Mouse (Mus musculus) ovary, adult 18-20 months (tissue): ENCODE data around the gene Nol4l.

ENCODE experiments used
- DNase-seq: peaks from one replicate; pipeline ENCODE4 v3.0.0; 2022; ENCODE audit warnings: low spot score, mixed read lengths

Gene Nol4l

DNA sequence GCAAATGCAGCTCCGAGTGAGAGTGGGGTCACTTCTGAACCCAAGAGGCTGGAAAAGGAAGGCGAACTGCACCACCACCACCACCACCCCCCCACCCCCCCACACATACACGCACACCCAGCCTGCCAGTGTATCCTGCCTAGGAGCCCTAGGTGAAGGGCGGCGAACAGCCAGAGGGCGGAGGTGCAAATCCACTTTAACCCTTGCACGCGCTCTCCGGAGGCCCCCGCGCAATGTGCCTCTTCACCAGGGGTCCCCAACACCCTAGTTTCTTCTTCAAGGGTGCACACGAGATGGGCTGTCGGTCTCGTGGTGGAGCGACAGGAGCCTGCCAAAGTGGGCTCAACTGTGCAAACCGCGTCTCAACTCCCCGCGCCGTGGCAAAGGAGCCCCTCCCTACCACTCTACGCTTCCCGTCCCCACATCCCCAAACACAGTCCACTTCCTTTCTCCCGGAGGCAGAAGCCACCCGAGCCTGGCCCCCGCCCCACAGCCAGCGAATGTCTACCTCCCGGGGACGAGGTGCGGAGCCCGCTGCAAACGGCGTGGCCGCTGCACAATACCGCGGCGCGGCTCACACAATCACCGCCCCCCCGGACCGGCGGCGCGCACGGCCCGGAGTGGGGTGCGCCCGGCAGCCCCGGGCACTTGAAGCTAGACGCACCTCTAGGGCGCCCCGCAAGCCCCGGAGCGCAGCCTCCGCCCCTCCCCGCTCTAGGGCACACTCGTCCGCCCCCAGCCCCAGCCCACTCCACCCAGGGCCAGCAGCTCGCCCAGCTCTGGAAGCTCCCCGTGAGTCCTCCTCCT is 86.1 kb downstream of the Nol4l start:
- DNase-seq = no peak

DNA sequence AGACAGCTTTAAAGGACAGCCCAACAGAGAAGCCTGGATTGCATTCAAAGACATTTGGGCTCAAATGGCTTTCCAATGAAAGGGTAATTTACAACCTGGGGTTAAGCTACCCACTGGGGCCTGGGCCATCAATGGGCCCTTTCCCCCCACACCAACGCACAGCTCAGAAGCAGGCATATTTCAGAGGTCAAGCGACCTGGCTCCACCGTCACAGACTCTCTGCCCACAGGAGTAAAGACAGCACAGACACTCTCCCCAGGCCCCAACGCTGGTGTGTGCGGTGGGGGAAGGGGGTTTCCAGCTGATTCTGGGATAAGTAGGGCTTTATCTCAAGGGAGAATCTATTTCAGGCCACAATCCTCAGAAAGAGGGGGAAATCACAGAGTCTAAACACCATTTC is 87.1 kb downstream of the Nol4l start:
- DNase-seq = no peak

DNA sequence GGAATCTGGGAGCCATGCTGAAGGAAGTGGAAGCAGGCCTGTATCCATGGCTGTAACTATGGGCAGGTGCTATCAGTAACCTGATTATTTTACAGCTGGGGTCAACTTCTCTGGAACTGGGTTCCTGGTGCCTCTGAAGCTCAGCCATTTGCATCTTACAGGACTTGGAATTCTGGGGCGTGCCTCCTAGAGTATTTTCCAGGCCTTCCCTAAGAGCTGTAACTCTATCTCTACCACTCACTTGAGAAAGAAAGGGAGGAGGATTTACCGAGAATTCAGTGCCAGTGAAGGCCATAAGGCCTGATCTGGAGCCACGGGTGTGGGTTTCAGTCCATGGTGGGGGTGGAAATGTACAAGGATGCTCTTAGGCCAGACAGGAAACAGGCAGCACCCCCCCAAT is 88.5 kb downstream of the Nol4l start:
- DNase-seq = no peak

DNA sequence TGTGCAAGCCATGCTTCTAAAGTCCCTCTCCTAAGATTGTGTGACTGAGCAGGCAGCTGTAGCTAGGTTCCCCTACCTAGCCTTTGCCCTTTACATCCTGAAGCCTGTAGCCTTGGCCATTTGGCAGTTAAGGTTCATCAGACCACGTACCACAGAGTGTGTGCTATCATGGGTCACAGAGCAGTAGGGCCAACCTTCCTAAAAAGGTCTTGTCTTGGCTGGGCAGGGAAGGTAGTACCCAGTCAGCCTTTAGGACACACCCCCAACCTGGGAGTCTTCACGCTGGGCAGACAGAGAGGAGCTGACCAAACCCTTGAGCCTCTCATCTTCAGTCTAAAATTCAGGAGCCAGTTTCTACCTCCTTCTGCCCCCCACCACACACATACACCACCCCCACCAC is 89.0 kb downstream of the Nol4l start:
- DNase-seq = no peak

DNA sequence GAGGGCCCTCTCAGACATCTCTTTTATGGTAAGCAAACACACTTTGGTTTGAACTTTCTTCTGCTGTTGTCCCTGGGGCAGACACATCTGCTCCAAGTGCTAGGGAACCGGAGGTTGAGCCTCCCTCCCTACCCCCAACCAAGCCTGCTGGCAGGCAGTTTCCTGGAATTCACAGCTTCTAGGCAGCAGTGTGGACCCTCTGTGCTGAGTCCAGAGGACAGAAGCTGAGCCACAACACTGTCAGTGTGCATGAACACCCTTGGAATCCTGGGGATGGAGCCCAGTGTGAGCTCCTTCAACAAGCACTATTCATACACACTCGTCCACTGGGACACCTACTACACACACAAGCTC is 92.5 kb downstream of the Nol4l start:
- no peak for DNase-seq

DNA sequence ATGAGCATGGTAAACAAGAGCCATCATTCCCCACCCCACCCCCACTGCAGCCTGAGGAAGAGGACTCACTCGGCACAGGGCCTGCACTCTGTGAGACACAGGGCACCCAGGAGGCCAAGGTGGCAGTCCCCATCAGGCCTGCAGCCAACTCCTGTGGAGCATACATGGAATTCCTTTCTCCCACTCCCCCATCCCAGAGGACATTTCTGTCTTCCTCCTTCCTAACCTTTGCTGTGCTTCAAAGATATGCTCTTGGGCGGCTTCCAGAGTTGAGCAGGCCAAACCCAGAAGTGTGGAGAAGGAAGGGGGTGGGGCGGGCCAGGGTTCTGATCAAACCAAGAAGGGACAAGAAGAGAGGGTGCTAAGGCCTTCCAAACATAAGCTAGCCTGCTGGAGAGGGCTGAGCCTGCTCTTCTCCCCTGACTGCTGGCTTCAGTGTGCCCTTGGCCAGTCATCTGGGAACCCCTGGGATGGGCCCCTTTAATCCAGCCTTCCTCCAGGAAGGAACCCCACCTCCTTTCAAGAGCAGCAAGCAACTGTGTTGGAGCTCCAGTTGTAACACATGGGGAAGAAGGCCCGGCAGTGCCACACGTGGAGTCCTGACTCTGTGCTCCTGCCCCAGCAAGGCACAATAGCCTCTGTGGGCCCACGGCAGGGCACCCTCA is 93.0 kb downstream of the Nol4l start:
- DNase-seq = peak; percentile 74

DNA sequence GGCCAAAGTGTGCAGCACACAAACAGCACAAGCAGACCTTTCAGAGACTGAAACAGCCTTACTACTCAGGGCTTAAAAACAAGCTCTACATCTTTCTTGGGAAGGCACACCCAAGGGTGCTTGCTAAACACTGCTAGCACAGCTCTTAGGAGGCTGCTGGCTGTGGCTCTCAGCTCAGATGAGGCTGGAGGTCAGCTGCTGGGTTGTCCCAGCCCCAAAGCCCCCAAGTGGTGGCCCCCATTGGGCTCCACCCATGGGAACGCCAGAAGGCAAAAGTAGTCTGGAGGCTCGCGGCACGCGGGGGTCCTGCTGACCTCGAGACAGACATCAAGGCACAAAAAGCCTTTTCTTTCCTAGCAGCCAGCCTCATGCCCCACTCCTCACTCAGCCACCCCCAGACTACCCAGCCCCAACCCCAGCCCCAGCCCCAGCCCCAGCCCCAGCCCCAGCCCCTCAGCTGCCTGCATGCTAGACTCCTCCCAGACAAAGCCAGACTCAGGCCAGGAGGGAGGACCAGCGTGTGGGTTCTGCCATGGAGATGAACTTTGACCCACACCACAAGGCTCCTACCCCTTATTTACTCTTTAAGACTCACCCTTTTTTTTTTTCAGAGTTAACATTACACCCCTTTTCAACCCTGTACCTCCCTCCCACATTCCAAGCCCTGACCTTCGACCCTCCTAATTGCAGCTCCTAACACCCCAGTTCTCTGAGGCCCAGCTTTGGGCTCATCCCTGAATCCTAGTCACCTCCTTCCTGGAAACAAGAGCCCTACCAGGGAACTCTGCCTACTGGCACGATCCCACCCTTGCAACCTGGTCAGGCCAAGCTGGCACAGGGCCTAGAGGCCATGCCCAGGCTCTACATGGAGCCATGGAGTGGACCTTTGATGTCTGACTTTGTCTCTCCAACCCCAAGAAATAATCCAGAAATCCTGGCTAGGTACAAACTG is 94.6 kb downstream of the Nol4l start:
- no peak for DNase-seq

DNA sequence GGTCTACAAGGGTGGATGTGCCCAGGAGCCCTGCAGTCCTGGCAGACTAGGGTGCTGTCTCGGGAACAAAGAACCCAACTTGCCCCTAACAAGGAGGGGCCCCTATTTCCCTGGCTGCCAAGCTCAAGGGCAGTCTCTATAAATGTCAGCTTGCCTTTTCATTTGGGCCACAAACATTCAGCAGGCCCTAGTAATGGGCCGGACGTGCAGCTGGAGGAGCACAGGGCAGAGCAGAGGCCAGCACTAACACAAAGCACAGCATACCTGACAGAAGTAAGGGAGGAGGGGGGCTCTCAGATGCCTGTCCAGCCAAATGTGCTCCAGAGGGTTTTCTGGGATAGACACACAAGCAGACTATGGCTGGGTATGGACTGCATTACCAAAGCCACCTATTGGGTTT is 95.9 kb downstream of the Nol4l start:
- no peak for DNase-seq

DNA sequence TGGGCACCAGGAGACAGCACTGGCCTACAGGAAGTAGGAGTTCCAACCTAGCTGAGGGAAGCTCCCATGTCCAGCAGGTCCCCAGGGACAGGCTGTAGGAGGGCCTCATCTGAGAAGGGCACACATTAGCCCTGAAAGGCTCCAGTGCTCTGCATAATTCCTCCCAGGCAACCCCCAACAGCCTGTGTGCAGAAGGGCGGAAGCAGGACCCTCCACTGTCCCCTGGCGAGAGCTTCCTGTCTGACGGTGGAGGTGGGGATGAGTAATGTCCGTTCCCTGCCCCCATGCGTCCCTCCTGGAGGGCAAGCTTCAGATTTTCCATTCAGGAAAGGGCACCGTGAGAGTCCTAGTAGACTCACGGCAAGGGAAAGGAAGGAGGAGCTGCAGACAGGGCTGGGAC is 97.3 kb downstream of the Nol4l start:
- no peak for DNase-seq

DNA sequence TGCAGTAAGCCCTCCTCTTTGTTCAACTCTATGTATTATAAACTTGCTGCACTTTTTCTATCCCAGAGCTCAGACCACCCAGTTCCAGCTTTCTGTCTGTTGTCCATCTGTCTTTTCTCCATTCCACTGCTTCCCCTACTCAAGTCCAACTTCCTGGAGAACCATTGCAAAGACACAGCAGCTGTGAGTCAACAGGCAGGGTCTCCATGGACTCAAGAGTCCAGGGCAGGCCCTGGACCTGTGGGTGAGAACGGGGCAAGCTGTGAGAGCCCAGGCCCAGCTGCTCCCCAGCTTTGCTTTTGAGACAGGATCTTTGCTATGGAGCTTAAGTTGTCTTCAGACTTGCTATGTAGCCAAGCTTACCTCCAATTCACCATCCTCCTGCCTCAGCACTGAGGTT is 99.2 kb downstream of the Nol4l start:
- no peak for DNase-seq

DNA sequence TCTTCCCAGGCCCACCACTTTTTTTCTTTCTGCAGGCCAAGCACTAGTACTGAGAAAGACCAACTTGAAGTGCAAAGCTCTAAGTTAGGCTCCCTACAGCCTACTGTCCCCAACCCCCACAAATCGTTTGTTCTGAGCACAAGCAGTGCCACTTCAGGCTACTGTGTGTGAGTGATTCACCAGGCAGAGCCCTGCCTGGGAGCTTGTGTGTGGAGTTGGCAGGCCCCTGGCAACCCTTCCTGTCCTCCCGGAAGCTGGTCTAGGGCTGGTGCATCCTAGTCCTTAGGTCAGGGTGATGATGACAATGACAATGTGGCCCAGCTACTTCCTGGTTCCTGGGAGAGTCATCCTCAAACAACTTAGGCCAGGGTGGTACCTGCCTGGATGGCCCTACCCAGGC is 101.3 kb downstream of the Nol4l start:
- no peak for DNase-seq

DNA sequence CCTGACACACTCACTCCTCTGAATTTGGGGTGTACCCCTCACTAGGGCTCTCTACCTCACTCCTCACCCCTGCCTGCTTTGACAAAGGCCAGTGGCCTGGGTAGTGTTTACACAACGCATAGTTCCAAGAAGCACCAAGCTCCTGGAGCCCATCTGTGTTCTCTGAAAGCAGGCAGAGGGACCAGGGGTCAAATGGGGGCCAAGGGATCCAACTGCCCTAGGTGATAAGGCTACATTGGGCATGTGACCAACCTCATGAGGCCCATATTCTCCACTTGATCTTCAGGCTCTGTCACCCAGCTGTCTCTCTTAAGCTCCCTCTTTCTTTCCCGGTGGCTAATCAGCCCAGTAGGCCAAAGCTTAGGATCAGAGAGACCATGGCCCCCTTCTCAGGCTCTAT is 102.8 kb downstream of the Nol4l start:
- DNase-seq = no peak

DNA sequence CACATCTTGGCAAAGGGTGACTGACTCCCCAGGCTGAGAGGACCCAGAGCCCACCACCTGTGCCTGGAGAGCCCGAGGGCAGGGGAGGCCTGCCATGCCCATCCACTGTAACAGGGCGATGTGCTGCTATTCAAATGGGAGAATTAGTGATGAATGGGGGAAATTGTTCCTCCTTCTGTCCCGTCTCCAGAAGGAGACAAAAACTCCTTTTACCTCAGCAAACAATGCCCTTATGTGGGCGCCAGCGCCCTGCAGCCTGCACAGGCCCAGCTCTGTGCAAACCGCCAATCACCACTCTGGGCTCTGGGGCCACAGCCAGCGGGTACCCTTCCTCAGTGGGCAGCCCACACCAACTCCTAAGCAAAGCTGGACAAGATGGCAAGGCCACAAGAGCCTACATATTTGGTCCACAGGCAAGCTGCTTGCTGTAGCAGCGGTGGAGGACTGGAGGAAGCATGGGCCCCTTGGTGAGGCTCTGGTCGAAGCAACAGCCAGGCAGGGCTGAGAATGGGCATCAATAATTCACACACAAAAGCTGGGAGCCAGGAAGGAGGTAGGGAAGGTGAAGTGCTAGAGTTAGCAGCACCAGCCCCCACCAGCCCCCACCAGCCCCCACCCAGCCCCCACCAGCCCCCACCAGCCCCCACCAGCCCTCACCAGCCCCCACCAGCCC is 103.6 kb downstream of the Nol4l start:
- DNase-seq = no peak

DNA sequence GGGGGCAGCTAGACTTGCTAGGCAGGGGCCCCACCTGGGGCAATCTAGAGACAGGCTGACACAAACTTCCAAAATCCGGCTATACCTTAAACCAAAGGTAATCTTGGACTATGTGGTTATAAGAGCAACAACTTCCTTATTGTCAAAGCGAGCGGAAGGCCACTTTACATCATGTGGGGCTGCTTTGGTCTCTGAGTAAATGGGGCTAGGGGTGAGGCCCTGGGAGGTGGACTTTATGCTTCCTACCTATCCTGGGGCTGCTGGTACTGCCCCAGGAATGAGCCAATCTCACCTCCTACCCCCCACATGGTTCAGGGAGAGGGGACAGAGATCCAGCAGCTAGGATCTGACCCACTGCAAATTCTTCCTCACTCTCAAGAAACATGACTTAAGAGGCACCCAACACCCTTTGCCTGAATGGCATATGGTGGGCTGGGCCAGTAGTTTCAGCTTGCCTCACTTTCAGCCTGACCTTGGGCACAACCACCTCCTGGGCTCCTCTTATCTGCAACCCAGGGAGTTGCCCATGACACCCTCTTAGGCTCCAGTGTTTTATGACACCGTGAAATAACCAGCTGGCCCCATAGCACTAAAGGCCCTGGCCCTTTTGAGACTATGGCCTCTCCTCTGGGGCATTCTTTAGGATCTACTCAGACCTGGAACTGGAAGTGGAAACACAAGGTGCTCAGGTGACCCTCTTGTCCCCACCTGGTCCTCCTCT is 104.5 kb downstream of the Nol4l start:
- no peak for DNase-seq

DNA sequence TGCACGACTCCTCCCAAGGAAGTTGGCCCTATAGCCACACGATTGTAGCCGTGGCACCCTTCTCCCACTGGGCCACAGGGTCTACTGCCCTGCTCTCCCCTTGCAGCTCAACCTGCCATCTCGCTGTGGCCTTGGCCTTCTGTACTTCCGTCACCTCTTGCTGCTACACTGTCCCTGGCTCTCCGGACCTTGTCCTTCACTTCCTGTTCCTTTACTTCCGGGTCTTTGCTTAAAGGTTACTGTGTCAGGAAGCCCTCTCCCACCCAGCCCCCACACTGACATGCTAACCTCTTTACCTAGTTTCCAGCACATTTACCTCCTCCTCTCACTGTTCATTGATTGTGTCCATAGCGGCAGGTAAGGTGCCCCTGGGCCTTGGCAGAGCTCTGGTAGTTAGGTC is 105.2 kb downstream of the Nol4l start:
- no peak for DNase-seq

DNA sequence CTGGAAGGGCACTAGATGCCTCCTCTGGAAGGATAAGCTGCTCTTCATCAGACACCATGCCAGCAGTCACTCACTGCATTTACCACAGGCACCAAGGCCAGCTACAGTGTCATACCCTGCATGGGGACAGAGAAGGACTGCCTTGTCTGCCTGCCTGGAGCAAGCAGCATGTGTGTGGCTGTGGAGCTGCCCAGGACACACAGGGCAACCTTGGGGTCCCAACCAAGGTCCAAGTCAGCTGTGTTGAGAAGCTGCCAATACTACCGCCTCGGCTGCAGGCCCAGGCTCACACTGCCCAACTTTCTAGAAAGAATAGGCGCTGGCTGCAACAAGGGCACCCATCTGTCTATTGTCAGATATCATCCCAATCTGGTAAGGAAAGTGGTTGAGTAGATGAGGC is 106.7 kb downstream of the Nol4l start:
- no peak for DNase-seq

DNA sequence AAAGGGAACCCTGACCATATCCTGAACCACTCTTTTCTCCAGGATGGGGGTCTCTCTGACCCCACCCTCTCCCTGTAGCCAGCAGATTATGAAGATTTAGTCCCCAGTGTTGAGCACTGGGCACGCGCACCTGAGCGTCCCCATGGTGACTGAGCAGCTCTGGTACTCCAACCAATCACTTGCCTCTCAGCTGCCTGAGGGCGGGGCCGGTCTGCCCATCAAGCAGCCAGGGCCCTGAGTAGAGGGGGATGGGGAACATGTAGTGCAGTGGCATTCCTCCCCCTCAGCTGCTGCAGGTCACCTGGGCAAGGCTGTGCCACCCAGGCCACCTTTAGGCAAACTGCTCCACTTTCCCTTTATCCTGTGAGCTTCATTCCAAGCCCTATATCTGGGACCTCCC is 107.7 kb downstream of the Nol4l start:
- DNase-seq = no peak

DNA sequence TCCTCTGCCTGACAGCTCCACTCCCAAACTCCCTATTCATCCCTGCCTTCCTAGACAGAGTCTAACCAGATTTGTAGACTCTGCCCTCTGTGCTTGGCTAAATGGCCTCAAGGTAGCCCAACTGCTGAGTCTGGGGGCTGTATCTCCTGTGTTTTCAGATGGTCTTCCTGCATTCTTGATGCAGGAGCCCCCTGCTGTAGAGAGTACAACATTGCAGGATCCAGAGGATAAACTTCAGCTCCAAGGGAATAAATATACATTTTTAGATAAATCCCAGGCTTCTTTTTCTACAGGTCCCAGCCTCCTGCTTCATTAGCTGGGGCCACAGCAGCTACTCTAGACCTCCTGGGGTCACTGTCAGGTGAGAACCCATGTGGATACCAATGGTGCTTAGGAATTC is 108.5 kb downstream of the Nol4l start:
- no peak for DNase-seq

DNA sequence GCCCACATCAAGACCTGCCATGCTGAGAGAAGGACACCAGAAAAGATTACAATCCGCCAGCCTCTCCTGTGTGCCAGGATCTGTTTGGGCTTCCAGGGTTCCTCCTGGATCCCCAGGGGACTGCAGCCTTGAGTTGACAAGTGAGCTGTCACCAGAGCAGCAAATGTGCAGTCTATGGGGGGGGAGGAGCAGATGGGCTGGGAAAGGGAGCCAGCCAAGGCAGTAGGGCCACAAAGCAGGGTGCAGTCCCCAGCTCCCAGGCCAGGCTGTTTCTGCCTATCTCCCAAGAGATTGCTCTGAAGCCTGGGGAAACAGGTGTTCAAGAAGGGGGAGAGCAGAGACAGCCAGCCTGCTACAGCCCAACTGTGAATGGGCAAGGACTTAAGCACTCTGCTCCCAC is 111.4 kb downstream of the Nol4l start:
- no peak for DNase-seq

DNA sequence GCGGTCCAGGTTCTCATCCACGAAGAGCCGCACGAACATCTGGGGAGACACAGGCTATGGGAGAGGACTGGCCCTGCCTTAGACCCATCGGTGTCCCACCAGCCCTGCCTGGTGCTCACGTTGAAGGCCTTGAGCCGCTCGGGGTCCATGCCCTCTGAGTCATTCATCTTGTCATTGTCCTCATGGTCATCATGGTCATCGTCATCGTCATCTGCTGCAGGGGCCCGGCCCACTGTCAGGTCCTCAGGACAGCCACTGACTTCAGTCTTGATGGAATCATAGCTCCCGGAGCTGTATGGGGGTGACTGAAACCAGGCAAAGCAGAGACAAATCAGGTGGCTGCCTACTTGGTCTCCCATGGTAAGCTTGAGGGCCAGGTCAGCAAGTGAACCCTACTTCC is 111.9 kb downstream of the Nol4l start:
- no peak for DNase-seq

DNA sequence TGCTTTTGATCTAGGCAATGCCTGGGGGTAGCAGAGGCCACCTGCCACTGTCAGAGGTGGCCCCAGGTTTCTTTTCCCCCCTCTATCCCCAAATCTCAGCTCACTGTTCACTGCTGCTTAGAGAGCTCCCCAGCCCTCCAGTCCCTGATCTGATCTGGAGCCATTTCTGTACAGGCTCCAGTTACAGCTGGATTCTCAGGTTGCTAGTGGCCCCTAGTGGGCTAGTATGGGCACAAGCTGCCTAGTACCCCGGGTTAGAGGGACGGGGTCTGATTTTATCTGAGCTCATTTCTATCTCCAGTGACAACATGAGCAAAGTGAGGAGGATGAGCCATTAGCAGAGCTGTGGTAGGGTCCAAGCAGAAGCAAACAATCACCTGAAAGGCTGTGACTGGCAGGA is 115.2 kb downstream of the Nol4l start:
- no peak for DNase-seq

DNA sequence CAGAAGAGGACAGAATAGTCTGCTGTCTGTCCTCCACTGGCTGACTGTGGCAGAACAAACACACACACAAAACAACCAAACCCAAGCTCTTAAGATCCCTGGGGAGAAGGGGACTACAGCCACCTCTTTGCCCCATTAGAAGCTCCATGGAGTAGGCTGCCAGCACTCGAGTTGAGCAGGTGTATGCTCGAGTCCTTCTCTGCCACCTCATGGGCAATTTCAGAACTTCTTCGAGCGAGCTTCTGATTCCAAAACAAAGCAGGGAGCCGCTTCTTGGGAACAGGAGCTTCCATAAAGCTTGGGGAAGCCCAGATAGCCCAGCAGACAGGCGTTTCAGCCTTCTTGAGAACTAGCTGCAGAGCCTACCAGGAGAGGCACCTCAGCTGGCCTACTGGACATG is 117.2 kb downstream of the Nol4l start:
- no peak for DNase-seq
